Mouse (Mus musculus) MEL (cell line): ENCODE data around the gene Gm44579. TPM values are rescaled to one million over a fixed set of nuclear protein-coding genes. Genes with fewer than 3 reads are reported as not detected.

Source experiments
- DNase-seq: peaks from one replicate; pipeline ENCODE4 v3.0.0; 2011; ENCODE audit warnings: low read depth, low spot score
- H3K27ac ChIP-seq: 2 replicates; pipeline ENCODE4 v1.5.1; 2012; ENCODE audit warnings: low read depth, mild to moderate bottlenecking, control low read depth, low read length, moderate library complexity; ENCODE audit not compliant: control insufficient read depth
- H3K27me3 ChIP-seq, 2 experiments: fragments of 150-350 bp in 1 of 2; sonication (generic) in 1 of 2; 2 replicates each; pipeline ENCODE4 v1.6.1; 2012; ENCODE audit warnings: low read length in 2 of 2, mild to moderate bottlenecking in 2 of 2, improper control_type of control experiment in 1 of 2, moderate library complexity in 1 of 2; ENCODE audit not compliant: insufficient read depth in 2 of 2, control insufficient read depth in 1 of 2
- H3K36me3 ChIP-seq, 2 experiments: 2 replicates each; pipeline ENCODE4 v1.6.1; 2012 to 2014; ENCODE audit warnings: low read length in 2 of 2, improper control_type of control experiment in 1 of 2, inconsistent platforms in 1 of 2, mild to moderate bottlenecking in 1 of 2; ENCODE audit not compliant: insufficient read depth in 2 of 2, control insufficient read depth in 1 of 2
- H3K4me1 ChIP-seq, 2 experiments: fragments of 150-350 bp in 1 of 2; sonication (generic) in 1 of 2; 2 replicates each; pipeline ENCODE4 v1.6.1; 2012; ENCODE audit warnings: low read length in 2 of 2, improper control_type of control experiment in 1 of 2, mild to moderate bottlenecking in 1 of 2; ENCODE audit not compliant: insufficient read depth in 2 of 2, control insufficient read depth in 1 of 2
- H3K4me3 ChIP-seq, 2 experiments: fragments of 150-350 bp in 1 of 2; sonication (generic) in 1 of 2; 2 replicates each; pipeline ENCODE4 v1.5.1; 2012; ENCODE audit warnings: low read depth in 2 of 2, low read length in 2 of 2, mild to moderate bottlenecking in 2 of 2, moderate library complexity in 2 of 2, control low read depth in 1 of 2, improper control_type of control experiment in 1 of 2; ENCODE audit not compliant: control insufficient read depth in 1 of 2, insufficient read depth in 1 of 2
- H3K79me2 ChIP-seq: 2 replicates; pipeline ENCODE4 v1.6.1; 2012; ENCODE audit warnings: mild to moderate bottlenecking, low read length, moderate library complexity; ENCODE audit not compliant: control insufficient read depth, poor library complexity, insufficient read depth
- H3K9ac ChIP-seq: 2 replicates; pipeline ENCODE4 v1.6.1; 2012; ENCODE audit warnings: low read depth, mild to moderate bottlenecking, control low read depth, low read length, moderate library complexity; ENCODE audit not compliant: control insufficient read depth, poor library complexity, severe bottlenecking
- H3K9me3 ChIP-seq: fragments of 150-350 bp; sonication (generic); replicated peaks from 2 replicates; pipeline ENCODE4 v1.6.1; 2012; ENCODE audit warnings: mild to moderate bottlenecking, low read length, improper control_type of control experiment, moderate library complexity; ENCODE audit not compliant: insufficient read depth
- CHD2 ChIP-seq: IDR thresholded peaks from 2 replicates; pipeline ENCODE4 v1.6.1; 2011; ENCODE audit warnings: low read length, improper control_type of control experiment
- CTCF ChIP-seq, 3 experiments: IDR thresholded peaks in 2 of 3; conservative IDR thresholded peaks in 1 of 3; 2 replicates each; pipeline ENCODE4 v1.5.1; 2011 to 2012; ENCODE audit warnings: low read length in 3 of 3, low read depth in 2 of 3, mild to moderate bottlenecking in 2 of 3, improper control_type of control experiment in 1 of 3, inconsistent platforms in 1 of 3, mixed read lengths in 1 of 3, moderate library complexity in 1 of 3; ENCODE audit not compliant: control insufficient read depth in 1 of 3, insufficient read depth in 1 of 3, poor library complexity in 1 of 3, severe bottlenecking in 1 of 3
- E2F4 ChIP-seq: IDR thresholded peaks from 2 replicates; pipeline ENCODE4 v1.6.1; 2011; ENCODE audit warnings: low read depth, low read length, improper control_type of control experiment, borderline replicate concordance
- ELF1 ChIP-seq: IDR thresholded peaks from 2 replicates; pipeline ENCODE4 v1.6.1; 2014; ENCODE audit warnings: low read depth, mild to moderate bottlenecking, inconsistent platforms, low read length, improper control_type of control experiment, moderate library complexity
- GATA1 ChIP-seq: IDR thresholded peaks from 2 replicates; pipeline ENCODE4 v1.6.1; 2011; ENCODE audit warnings: low read depth, low read length, improper control_type of control experiment
- HCFC1 ChIP-seq: IDR thresholded peaks from 2 replicates; pipeline ENCODE4 v1.6.1; 2012; ENCODE audit warnings: low read depth, mild to moderate bottlenecking, inconsistent platforms, low read length, improper control_type of control experiment, moderate library complexity
- KAT2A ChIP-seq: conservative IDR thresholded peaks from 2 replicates; pipeline ENCODE4 v1.6.1; 2012; ENCODE audit warnings: low read depth, low read length, improper control_type of control experiment, inconsistent platforms
- MAZ ChIP-seq: IDR thresholded peaks from 2 replicates; pipeline ENCODE4 v1.6.1; 2012; ENCODE audit warnings: low read depth, mild to moderate bottlenecking, inconsistent platforms, low read length, improper control_type of control experiment
- MYC ChIP-seq: IDR thresholded peaks from 2 replicates; pipeline ENCODE4 v1.6.1; 2011; ENCODE audit warnings: low read depth, mild to moderate bottlenecking, low read length, improper control_type of control experiment, moderate library complexity
- NRF1 ChIP-seq: IDR thresholded peaks from 2 replicates; pipeline ENCODE4 v1.6.1; 2014; ENCODE audit warnings: low read depth, mild to moderate bottlenecking, inconsistent platforms, low read length, improper control_type of control experiment, moderate library complexity; ENCODE audit not compliant: poor library complexity, insufficient read depth, severe bottlenecking
- POLR2A ChIP-seq, 2 experiments: IDR thresholded peaks; 2 replicates each; pipeline ENCODE4 v1.6.1; 2011 to 2012; ENCODE audit warnings: low read length in 2 of 2, mild to moderate bottlenecking in 2 of 2, control low read depth in 1 of 2, improper control_type of control experiment in 1 of 2, low read depth in 1 of 2, moderate library complexity in 1 of 2; ENCODE audit not compliant: control insufficient read depth in 1 of 2, insufficient read depth in 1 of 2, poor library complexity in 1 of 2
- RAD21 ChIP-seq: IDR thresholded peaks from 2 replicates; pipeline ENCODE4 v1.6.1; 2011; ENCODE audit warnings: mild to moderate bottlenecking, low read depth, low read length, improper control_type of control experiment
- RCOR1 ChIP-seq: IDR thresholded peaks from 2 replicates; pipeline ENCODE4 v1.6.1; 2012; ENCODE audit warnings: low read depth, mild to moderate bottlenecking, inconsistent platforms, low read length, improper control_type of control experiment
- SIN3A ChIP-seq: IDR thresholded peaks from 2 replicates; pipeline ENCODE4 v1.6.1; 2012; ENCODE audit warnings: low read length, improper control_type of control experiment, inconsistent platforms
- SMC3 ChIP-seq: IDR thresholded peaks from 2 replicates; pipeline ENCODE4 v1.6.1; 2011; ENCODE audit warnings: low read depth, low read length, improper control_type of control experiment
- TBP ChIP-seq: IDR thresholded peaks from 2 replicates; pipeline ENCODE4 v1.8.0; 2011; ENCODE audit warnings: low read depth, low read length, improper control_type of control experiment
- TCF12 ChIP-seq: IDR thresholded peaks from 2 replicates; pipeline ENCODE4 v1.6.1; 2014; ENCODE audit warnings: low read depth, mild to moderate bottlenecking, inconsistent platforms, low read length, improper control_type of control experiment, moderate library complexity
- USF1 ChIP-seq: IDR thresholded peaks from 2 replicates; pipeline ENCODE4 v1.6.1; 2014; ENCODE audit warnings: low read depth, mild to moderate bottlenecking, inconsistent platforms, low read length, improper control_type of control experiment, moderate library complexity
- ZC3H11A ChIP-seq: IDR thresholded peaks from 2 replicates; pipeline ENCODE4 v1.6.1; 2012; ENCODE audit warnings: low read depth, mild to moderate bottlenecking, inconsistent platforms, low read length, improper control_type of control experiment
- ZMIZ1 ChIP-seq: IDR thresholded peaks from 2 replicates; pipeline ENCODE4 v1.6.1; 2012; ENCODE audit warnings: low read depth, mild to moderate bottlenecking, inconsistent platforms, low read length, improper control_type of control experiment, moderate library complexity
- ZNF384 ChIP-seq: IDR thresholded peaks from 2 replicates; pipeline ENCODE4 v1.6.1; 2012; ENCODE audit warnings: low read depth, mild to moderate bottlenecking, inconsistent platforms, low read length, improper control_type of control experiment
- polyA plus RNA-seq, 2 experiments: library from polyadenylated mRNA; stranded (reverse) in 1 of 2; unstranded in 1 of 2; fragments of >175 nt in 1 of 2; fragments of >200 nt in 1 of 2; gene quantifications; 2 replicates each; pipeline versions ENCODE4 v1.2.1 to v1.2.4; 2012; ENCODE audit warnings: low replicate concordance in 2 of 2, low read depth in 1 of 2; ENCODE audit not compliant: insufficient read length in 2 of 2, insufficient read depth in 1 of 2, missing spikeins in 1 of 2
- total RNA-seq: library from RNA; depleted of rRNA; stranded (reverse); fragments of 300-350 nt; gene quantifications from 2 replicates; pipeline ENCODE4 v1.2.3, GENCODE M21; 2012

Gene Gm44579
- total and polyA plus RNA-seq, 3 experiments, result not detected

DNA sequence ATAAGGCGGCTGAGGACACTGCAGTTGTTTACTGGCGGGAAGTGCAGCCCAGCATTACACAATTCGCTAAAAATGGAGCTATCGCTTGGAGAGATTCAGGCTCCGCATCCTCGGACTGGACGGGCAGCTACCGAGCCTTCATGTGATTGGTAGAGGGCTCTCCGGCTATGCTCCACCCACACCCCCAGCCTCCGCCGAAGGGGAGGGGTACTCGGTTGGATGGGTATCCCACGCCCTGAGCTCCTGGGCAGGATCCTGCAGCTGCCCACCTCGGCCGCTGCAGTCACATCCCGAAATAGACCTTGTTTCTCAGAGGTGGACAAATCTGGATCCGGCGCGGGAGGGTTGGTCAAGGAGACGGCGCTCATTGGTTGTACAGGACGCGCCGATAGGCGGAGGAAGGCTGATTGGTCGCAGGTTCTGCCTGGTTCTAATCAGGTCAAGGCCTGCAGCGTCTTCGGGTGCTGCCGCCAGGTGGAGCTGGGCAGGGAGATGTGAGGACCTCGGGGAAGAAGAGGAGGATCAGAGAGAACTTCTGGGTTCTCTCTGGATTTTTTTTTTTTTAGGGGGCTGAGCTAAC is 39.6 kb downstream of the Gm44579 start:
- peak overlapping the region; percentile 16 for H3K9ac ChIP-seq
- H3K4me3 ChIP-seq, result peak overlapping the region; percentile 28 to 62
- no peaks in the 10 kb centered on the region for H3K9me3 ChIP-seq
- DNase-seq, result peak; percentile 98
- H3K36me3 ChIP-seq, result peaks cover 0 to 5% of the 10 kb centered on the region in 2 experiments; a peak in 1 of 4 replicates
- peaks cover 17 to 20% of the 10 kb centered on the region in 2 experiments for H3K27me3 ChIP-seq
- no peaks in the 10 kb centered on the region for H3K79me2 ChIP-seq
- H3K4me1 ChIP-seq, result peaks cover 0 to 8% of the 10 kb centered on the region in 2 experiments; a peak in 3 of 4 replicates
- TF ChIP-seq ZMIZ1, result no peak
- TF ChIP-seq USF1, result no peak
- peak; percentile 82; the same call in 1 of the 2 replicates for TF ChIP-seq E2F4
- peak; percentile 51; the same call in 1 of the 2 replicates for TF ChIP-seq TBP
- peak; percentile 98 for TF ChIP-seq SMC3
- no peak for TF ChIP-seq CHD2
- TF ChIP-seq TCF12, result peak; percentile 14; the same call in 1 of the 2 replicates
- no peak for TF ChIP-seq ELF1
- TF ChIP-seq GATA1, result peak; percentile 94
- TF ChIP-seq NRF1, result 0 out of 2 replicates have a peak, but pooled peaks have one; percentile 21
- peak; percentile 70 for TF ChIP-seq RAD21
- TF ChIP-seq ZNF384, result peak; percentile 91
- peak; percentile 48 for TF ChIP-seq SIN3A
- no peak for TF ChIP-seq KAT2A
- TF ChIP-seq MYC, result no peak
- TF ChIP-seq RCOR1, result peak; percentile 18; the same call in 1 of the 2 replicates
- 0 out of 2 replicates have a peak, but pooled peaks have one; percentile 20 for TF ChIP-seq HCFC1
- peak; percentile 71 to 97 (median 94) for TF ChIP-seq CTCF (IDR thresholded peaks at IDR 0.05 in 2 of 3, conservative IDR thresholded peaks at IDR 0.05 in 1 of 3; ENCODE audit: control insufficient read depth in 1 of 3, insufficient read depth in 1 of 3, low read depth in 2 of 3, low read length in 3 of 3, poor library complexity in 1 of 3, severe bottlenecking in 1 of 3)
- 0 out of 2 replicates have a peak, but pooled peaks have one; percentile 45 for TF ChIP-seq MAZ
- TF ChIP-seq ZC3H11A, result peak; percentile 60
- TF ChIP-seq POLR2A (IDR thresholded peaks at IDR 0.05; ENCODE audit: control insufficient read depth in 1 of 2, insufficient read depth in 1 of 2, low read depth in 1 of 2, low read length in 2 of 2, poor library complexity in 1 of 2), result peak; percentile 23 to 37; a peak in 1 of 4 replicates
- H3K27ac ChIP-seq, result no peak overlapping the region
